Comparison of ENCODE assay signal across 1 mouse cellular context in genomic region chr2:3727225-3727930, GRCm38 (mm10).
A peak's percentile ranks its signal among the peaks of the same experiment; 100 is the strongest.
TF ChIP-seq lines count a peak whose summit lies in the region.

No protein-coding gene starts in this region.

TF ChIP-seq in MEL, 35 proteins besides CTCF, POLR2A, EP300 and RAD21 (continued from another document):
- TF ChIP-seq JUND (IDR thresholded peaks at IDR 0.05; ENCODE audit: low read depth, low read length), result no peak
- no peak for TF ChIP-seq ELF1 (IDR thresholded peaks at IDR 0.05; ENCODE audit: low read depth, low read length)
- TF ChIP-seq CHD2 (IDR thresholded peaks at IDR 0.05; ENCODE audit: low read length), result no peak
- no peak for TF ChIP-seq MEF2A (IDR thresholded peaks at IDR 0.05; ENCODE audit: extremely low read depth, insufficient replicate concordance, low read depth, low read length, poor library complexity, severe bottlenecking)
- no peak for TF ChIP-seq NRF1 (IDR thresholded peaks at IDR 0.05; ENCODE audit: insufficient read depth, low read depth, low read length, poor library complexity, severe bottlenecking)
- peak; percentile 32; the same call in 1 of the 2 replicates for TF ChIP-seq TAL1 (IDR thresholded peaks at IDR 0.05; ENCODE audit: low read length)
- TF ChIP-seq GABPA (IDR thresholded peaks at IDR 0.05; ENCODE audit: low read depth, low read length), result no peak
- TF ChIP-seq ZC3H11A (IDR thresholded peaks at IDR 0.05; ENCODE audit: low read depth, low read length), result no peak
- no peak for TF ChIP-seq KAT2A (conservative IDR thresholded peaks at IDR 0.05; ENCODE audit: low read depth, low read length)
- TF ChIP-seq POLR2AphosphoS2 (IDR thresholded peaks at IDR 0.05; ENCODE audit: low read length), result no peak
- TF ChIP-seq BHLHE40 (IDR thresholded peaks at IDR 0.05; ENCODE audit: borderline replicate concordance, low read depth, low read length), result no peak
- TF ChIP-seq SMC3 (IDR thresholded peaks at IDR 0.05; ENCODE audit: low read depth, low read length), result no peak
- TF ChIP-seq GATA1 (IDR thresholded peaks at IDR 0.05; ENCODE audit: low read depth, low read length), result peak; percentile 36
- TF ChIP-seq ZNF384 (IDR thresholded peaks at IDR 0.05; ENCODE audit: low read depth, low read length), result no peak
- TF ChIP-seq MXI1 (IDR thresholded peaks at IDR 0.05; ENCODE audit: low read depth, low read length), result 0 out of 2 replicates have a peak, but pooled peaks have one; percentile 31
- TF ChIP-seq TCF12 (IDR thresholded peaks at IDR 0.05; ENCODE audit: low read depth, low read length), result no peak
